Mouse (Mus musculus) kidney, adult 8-10 months (tissue): ENCODE results near the gene Kif26b.

Source experiments
- DNase-seq, 2 experiments: peaks; one replicate each; pipeline ENCODE4 v3.0.0; 2022

The Kif26b gene

DNA sequence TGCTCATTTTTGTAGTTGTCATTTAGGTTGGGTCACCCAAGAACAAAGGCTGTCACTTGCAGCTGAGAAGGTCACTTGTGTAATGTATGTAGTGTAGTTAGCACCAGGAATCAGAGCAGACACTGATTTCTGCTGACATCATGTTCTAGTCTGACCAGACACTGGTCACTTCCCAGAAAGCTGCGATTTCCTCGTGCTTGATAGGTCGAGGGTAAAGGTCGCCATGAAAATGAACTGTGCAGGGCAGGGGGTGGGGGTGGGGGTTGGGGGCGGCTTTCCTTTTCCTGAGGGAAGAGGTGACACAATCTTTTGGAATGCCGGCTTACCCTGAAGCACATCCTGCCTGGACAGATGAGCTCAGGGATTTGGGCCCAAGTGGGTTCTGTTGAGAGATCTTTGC lies 68.8 kb downstream of the Kif26b start:
- DNase-seq = no peak

DNA sequence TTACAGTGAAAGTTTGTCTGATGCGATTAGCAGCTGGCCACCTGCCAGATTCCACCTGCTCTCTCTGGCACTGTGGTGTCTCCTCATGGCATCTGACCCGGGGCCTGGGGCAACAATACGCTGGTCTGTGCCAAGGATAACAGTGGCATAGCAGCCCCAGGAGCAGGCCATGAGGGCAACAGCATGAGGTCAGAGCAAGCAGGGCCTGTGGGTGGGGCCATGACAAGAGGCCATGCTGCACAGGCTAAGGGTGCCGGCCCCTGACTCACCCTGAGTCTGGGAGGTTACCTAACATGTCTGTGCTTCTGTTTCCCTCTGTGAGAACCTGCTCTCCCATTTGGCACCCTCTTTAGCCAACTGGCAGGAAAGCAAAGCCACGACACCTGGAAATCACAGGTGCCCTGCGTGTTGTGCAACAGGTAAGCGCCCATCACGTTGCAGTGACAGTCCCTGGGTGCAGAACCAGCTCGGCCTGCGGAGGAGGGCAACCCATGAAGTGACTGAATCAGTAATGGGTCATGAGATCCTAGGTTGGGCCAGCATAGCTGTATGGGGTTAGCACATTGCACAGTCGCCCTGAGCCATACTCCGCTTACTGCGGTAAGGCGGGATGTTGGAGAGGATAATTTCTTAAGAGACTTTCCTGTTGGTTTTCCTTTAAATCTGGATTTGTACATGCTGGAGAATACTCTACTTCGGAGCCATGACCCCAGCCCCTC lies 72.1 kb downstream of the Kif26b start:
- DNase-seq = no peak

DNA sequence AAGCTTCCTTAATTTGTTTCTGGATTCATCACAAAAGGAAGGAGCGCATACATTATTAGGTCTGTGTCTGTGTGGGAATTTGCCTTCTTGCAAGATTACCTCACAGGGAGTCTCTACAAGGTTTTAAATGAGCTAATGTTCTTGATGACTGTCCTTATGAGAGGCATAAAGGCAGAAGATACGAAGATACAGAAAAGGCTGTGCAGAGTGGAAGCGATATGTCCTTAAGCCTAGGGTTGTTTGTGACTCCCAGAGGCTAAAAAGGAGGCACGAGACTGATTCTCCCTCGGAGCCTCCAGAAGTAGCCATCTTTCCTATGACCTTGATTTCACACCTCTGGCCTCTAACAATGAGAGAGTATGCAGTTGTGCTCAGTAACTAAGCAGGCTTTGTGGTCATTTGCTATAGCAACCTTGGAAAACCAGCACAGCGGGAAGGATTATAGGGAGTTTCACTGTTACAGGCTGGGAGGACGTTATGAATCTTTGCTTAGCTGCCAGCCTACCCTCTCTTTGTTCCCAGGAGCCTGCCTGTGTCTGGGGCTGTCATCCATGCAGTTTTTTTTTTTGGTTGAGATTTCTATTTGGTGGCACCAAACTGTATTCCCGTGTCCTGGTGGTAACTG lies 80.3 kb downstream of the Kif26b start:
- no peak for DNase-seq

DNA sequence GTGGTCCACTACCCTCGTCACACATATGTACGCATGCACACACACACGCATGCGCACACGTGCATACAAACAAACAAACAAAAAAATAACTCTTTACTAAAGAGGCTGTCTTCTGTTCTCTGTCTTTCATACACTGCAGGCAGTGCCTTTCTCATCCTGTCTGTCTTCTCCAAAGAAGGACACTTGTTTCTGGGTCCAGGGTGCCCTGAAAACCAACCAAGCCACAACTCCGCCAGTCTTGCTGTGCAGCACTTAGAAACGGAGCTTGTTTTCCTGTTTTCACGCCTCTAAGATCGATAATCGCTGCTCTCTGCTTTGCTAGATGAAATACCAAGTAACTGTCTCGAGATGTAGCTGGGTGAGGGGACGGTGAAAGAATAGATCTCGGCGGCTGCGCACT lies 82.6 kb downstream of the Kif26b start:
- no peak for DNase-seq

DNA sequence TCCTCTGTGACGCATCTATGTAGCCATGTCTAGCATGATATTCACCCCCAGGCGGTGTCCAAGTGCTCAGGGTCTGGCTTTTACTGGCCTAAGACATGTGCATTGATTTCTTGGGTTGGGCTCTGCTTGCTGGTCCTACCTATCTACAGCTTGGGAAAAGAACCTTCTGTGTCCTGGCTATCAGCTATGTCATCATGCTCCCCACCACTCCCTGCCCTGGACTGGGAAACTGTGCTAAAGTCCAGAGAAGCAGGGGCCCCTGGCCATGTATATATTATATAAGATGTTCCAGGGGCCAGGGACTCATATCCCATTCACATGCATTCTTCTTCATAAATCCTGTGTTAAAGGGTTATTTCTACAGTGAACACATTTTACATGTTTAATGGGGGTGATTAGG lies 92.4 kb downstream of the Kif26b start:
- no peak for DNase-seq

DNA sequence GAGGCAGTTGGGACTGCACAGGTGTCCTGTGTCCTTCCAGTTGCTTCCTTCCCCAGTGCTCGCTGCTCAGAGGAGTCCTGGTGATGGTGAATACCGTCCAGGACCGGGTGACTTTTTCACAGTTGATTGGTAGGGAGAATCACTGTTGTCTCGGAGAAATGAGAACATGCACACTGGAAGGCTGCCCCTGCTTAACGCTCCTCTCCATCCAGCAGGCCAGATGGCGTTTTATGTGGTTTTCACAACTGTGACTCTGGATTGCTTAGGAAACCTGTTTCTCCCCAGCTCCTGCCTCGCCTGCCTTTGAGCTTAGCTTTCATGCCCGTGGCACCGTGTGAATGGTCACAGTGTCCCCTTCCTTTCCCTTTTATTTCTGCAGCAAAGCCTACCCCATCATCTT lies 95.0 kb downstream of the Kif26b start:
- no peak for DNase-seq

DNA sequence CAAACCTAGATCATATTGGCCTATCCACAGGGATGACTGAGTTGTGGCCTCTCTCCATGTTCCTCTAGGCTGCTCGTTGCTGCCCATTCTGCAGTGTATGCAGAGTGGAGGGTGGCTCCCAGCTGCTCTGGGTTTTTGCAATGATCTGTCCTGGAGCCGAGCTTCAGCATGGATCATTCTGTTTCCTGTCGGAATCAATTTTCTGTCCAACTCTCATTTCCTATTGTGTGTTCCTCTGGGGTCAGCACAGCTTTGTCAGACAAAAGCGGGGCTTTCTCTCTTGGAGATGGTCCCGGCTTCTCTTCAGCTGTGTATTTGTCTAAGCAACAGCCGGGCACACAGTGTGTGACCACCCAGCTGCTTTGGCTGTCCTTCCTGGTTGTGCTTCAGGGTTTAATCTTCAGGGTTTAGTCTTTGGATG lies 98.0 kb downstream of the Kif26b start:
- DNase-seq = no peak

DNA sequence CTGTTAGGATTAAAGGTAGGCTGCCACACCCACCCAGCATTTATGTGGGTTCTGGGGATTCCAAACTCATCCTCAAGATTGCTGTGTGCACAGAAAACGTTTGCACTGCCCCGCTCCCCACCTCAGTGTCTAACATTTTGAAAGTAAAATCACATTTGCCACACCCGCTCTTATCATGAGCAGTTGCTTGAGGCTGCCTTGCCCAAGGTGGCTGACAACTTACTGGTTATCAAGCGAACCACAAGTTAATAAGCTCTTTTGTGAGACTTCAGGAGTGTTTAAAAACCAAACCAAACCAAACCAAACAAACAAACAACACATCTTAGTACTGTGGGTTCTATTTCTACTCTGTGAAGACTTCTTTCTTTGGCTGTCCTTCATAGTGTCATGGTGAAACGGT lies 101.1 kb downstream of the Kif26b start:
- DNase-seq = no peak

DNA sequence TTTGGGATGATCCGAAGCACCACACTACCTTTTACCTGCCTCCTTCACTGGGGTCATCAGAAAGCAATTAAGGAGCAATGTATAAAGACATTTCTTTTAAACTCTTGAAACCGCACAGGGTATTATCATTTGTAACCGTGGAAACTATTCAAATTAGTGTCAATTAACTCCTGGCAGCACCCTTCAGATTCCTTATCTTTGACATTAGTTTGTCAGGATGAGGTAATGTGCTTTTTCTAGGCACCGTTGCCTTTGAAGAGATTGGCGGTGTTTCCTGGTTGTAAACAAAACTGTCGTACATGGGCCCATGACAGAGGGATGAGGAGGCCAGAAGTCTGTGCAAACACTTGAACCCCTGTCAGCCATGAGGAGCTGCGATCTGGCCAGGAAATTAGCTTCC lies 102.9 kb downstream of the Kif26b start:
- DNase-seq = no peak

DNA sequence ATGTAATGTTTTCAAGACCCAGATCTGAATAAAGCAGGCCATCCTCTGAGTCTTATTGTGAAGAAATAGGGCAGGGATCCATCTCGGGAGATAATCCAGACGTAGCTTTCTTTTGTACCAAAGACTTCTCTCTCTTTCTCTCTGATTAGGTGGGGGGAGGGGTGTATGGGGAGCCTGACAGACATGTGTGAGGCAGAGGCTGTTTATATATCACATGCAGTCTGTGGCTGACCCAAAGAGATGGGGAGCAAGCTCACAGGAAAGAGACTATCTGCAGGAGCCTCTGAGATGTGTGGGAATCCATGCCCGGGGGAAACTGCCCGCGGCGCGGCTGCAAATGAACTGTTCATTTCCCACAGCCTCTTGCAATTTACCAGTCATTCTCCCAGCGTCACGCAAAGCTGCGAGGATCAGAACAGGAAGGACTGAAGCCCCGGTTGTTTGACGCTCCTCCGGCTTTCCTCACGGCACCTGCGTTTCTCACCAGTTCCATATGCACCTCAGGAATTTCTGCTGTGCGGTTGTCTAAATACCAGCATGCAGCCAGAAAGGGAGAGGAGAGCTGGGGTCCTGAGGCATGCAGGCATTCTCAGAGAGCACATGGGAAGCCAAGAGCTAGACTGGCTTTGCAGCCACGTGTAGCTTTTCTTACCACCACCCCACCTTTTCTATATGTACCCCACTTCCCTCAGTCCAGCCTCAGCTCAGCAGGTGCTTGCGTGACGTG lies 105.6 kb downstream of the Kif26b start:
- no peak for DNase-seq

DNA sequence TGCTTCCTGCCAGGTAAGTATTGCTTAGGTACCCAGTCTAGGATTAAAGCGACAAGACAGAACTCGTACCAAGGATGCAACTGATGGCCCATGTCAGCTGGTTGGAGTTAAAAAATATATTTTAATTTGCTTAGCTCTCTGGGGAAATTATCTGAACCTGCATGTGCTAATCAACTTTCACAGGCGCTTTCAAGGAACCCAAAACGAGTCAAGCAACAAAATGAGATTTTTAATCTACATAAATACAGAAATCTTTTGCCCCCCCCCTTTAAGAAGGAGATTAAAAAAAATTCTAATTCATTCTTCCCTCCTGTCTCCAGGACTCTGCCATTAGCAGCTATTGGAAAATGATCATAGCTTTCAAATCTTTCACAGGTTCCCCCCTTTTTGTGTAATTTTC lies 106.5 kb downstream of the Kif26b start:
- DNase-seq = no peak

DNA sequence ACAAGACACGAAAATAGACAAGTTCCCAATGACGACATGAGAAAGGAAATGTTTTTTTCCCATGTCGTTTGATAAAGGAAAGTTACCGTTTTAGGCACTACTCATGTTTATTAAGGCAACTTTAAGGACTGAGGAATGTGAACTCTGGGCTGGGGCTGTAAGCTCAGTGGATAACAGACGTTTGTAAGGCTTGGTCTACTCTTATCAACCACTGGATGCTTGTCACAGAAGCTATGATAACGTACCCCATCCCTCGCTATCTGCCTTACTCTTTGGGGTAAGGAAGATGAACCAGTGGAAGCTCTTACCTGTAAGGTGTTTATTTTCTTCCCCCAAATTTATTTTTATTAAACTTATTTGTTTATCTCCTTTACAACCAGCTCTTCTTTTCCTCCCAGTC lies 108.4 kb downstream of the Kif26b start:
- DNase-seq = no peak

DNA sequence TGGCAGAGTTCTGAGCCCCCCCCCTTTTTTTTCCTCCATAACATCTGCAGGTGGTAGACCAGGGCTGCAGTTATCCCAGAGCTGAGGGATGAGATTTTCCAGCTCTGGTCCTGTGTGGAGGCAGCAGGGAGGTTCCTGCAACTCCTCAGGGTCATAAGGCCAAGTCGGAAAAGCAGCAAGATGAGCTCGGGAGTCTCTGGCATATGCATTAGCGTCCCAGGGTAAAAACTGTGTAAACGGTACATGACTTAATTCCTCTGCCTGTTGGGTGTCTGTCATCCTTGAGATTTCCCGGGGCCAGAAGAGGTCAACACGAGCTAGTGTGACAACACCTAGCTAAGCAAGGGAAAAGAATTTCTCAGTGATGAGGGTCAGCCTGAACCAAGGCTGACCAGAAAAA lies 111.0 kb downstream of the Kif26b start:
- DNase-seq = no peak

DNA sequence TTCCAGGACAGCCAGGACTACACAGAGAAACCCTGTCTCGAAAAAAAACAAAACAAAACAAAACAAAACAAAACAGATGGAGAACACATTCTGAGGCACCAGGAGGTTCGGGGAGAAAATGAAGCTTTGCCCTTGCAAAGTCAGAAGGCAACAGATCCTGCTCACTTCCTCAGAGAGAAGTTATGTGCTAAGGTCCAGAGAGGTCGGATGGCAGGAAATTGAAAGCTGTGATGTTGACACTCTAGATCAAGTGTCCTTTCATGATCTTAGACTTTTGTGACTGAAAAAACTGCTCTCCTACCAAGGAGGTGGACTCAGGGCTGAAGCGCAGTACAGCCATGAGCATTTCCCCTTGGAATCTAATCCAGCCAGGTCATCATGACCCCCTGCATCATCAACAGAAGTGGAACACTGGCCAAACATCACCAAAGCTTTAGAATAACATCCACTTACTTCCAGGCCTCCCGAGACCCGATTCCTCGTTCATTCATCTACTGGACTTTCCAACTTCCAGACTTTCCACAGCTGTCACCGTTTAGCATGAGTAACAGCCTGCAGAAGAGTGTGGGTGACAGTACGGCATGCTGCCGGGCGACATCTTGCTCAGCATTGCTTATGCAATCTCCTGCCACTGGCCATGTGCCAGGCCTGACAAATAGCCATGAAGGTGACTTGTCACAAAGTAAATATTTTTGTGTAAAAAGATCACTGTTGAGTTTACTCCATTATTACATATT lies 112.0 kb downstream of the Kif26b start:
- peak; percentile 3 to 9 for DNase-seq

DNA sequence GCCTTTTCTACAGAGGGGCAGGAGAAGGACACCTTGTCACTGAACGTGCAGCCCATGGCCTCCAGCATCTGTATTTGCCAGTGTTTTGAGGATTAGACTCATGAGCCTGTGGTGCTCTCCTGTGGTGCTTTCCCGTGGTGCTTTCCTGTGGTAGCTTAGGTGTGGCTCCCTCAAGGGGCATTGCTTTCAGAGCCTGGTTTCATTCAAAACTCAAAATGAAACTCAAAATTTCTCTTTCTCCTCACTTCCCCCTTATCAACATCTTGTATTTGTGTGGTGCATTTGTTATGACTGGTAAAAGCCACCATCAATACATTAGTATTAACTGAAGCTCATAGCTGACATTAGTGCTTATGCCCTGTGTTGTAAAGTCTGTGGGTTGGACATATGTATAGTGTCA lies 112.9 kb downstream of the Kif26b start:
- no peak for DNase-seq

DNA sequence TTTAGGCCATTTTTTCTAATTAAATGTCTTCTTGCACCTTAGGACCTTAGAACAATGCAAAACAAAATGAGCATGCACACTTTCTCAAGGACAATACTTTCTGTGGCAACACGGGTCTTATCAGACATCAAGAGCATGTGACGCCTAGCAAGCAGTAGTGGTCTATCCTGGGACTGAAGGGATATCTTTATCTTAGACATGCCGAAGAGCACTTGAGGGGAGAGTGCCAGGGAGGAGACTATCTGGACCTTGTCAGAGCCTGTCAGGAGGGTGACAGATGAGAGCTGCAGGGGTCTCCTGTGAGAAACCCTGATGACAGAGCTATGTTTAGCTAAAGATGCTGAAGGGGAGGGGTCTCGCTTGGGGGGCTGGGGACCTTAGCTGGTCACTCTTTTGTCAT lies 116.0 kb downstream of the Kif26b start:
- no peak for DNase-seq

DNA sequence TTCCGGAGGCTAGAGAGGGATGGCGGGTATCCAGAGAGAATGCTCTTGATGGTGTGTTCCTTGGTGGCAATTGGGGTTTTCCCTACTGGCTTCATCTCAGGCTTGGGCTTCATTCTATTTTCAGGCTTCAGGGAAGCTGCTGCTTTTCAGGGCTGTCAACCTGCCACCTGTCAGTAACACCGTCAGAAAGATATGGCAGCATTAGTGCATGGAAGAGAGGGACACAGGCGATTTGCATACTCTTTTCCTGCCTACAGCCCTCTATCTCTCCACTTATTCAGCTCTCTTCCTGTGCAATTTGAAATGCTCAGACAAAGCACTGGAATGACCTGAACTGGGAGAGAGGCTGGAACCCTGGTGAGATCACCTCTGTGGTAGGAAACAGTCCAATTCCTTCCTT lies 117.7 kb downstream of the Kif26b start:
- no peak for DNase-seq

DNA sequence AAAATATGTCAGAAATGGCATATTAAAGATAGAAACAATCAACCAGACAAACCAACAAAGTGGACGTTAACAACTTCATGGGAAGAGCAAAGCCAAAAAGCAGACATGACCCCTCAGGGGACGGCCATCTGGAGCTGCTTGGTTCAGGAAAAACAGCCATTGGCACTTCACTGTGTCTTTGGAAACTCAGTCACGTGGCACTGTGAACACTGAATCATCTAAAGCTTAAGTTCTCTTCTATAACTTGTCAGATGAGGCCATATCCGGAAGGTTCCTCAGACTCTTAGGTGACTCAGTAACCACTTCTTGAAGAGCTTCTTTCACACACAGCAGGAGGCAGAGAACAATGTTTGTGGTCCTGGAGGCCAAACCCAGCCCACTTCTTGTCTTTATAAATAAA lies 126.6 kb downstream of the Kif26b start:
- no peak for DNase-seq

DNA sequence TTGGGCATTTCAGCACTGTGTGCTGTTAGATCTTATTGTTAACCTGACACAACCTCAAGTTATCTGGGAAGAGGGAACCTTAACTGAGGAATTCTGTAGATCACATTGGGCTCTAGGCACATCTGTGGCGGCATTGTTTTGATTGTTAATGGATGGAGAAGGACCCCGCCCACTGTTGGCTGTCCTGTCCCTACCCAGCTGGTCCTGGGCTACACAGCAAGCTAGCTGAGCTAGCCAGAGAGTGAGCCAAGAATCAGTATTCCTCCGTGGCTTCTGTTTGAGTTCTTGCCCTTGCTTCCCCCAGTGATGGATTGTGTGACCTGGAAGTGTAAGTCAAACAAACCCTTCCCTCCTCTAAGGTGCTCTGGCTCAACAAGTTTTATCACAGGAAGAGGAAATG lies 132.1 kb downstream of the Kif26b start:
- no peak for DNase-seq

DNA sequence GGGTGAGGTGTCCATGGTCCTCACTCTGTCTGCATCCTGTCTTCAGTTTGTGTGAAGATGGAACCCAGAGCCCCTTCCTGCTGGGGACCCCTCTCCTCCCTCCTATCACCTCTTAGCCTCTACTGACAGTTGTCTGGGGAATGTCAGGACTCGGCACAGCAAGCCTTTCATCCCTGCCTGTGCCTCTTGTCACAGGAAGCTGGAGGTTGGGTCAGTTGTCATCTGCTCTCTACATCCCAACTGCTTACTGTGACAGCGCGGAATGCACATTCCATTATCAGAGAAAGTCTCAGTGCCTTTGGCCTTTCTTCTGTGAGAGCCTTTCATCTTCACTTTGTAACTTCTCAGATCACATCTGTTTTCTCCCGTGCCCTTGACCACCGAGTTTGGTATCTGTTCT lies 132.6 kb downstream of the Kif26b start:
- no peak for DNase-seq

DNA sequence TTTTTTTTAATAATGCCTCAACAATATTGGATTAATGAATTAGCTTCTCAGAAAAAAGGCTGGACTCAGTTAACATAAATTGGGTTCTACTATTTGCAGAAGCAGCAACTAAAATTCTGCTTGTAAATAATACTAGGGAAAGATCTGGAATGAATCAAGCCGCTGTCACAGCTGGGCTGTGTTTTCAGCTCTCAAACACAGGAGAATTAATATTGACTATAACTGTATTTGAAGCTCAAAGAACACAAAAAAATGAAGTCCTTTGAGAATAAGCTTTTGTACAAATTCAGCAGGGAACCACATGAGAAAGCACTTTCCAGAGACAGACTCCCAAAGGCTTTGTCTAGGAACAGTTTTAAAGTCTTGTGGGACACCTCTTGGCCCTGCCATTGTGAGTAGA lies 134.6 kb downstream of the Kif26b start:
- DNase-seq = no peak

DNA sequence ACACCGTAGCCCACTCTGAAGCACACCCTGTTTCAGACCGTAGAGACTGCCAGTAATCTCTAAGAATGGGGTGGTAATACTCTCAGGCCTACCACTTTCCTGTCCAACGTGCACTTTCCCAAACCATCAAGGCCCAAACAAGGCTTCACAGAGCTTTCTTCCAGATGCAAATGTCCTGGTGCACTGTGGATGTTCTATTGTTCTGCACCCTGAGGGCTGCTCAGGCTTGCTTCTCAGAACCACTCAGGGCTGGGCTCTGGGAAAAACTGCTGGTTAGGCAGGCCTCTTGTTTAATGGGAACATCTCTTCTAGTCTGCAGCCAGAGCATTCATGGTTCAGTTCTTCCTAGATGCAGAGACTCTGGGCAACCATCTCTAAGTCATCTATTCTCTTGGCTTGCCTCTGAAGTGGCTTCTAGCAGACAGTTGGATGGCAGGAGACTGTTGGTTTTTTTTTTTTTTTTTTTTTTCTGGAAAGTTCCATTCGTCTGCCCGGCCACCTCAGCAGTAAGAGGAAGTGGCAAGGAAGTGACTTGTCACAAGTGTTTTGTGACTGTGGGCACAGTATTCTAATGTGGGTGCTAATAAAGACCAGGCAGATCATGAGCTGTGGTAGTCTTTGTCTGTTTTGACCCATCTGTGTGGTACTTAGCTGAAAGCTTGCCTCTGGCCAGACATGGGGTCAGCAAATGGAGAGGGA lies 135.5 kb downstream of the Kif26b start:
- no peak for DNase-seq

DNA sequence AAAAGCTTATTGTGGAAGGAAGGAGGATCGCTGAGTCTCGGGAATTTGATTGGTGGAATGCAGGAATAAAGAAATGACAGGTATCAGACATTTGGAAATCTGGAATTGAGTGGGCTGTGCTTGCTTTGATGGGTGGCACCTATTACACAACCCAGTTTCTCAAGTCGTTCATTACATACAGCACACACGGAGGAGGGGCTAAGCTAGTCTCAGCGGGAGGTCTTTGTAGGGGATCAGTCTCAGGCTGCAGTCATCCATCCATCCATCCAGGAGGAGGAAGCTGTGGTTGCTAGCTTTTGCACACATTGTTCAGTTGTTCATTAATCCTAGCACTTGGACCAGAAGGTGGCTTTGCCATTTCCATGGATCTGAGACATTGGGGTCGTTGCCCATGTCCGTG lies 137.6 kb downstream of the Kif26b start:
- DNase-seq = no peak
